Mouse (Mus musculus) kidney, adult 2 months (tissue): ENCODE measurements around the gene Mrps18b.

Source experiments
- CTCF ChIP-seq: fragments of 200-500 bp; conservative IDR thresholded peaks from 2 replicates; pipeline ENCODE4 v1.5.1; 2011; ENCODE audit warnings: low read depth, mild to moderate bottlenecking, control low read depth, low read length, moderate library complexity, mixed read lengths; ENCODE audit not compliant: insufficient read depth, insufficient read length
- POLR2A ChIP-seq: fragments of 200-500 bp; IDR thresholded peaks from one replicate; pipeline ENCODE4 v1.6.1; 2011; ENCODE audit warnings: low read depth, low read length, control low read depth

- no peak for TF ChIP-seq CTCF
- TF ChIP-seq POLR2A: no peak
Observed at GRCm38 (mm10) chr17:35865481-35866280, 50.5 kb downstream of the Mrps18b start, which contains the start of gene Ppp1r18.
